Mouse (Mus musculus) kidney, adult 2 months (tissue): ENCODE data around the gene Phactr1.

Experiments used
- CTCF ChIP-seq: fragments of 200-500 bp; conservative IDR thresholded peaks from 2 replicates; pipeline ENCODE4 v1.5.1; 2011; ENCODE audit warnings: low read depth, mild to moderate bottlenecking, control low read depth, low read length, moderate library complexity, mixed read lengths; ENCODE audit not compliant: insufficient read depth, insufficient read length
- POLR2A ChIP-seq: fragments of 200-500 bp; IDR thresholded peaks from one replicate; pipeline ENCODE4 v1.6.1; 2011; ENCODE audit warnings: low read depth, low read length, control low read depth

DNA sequence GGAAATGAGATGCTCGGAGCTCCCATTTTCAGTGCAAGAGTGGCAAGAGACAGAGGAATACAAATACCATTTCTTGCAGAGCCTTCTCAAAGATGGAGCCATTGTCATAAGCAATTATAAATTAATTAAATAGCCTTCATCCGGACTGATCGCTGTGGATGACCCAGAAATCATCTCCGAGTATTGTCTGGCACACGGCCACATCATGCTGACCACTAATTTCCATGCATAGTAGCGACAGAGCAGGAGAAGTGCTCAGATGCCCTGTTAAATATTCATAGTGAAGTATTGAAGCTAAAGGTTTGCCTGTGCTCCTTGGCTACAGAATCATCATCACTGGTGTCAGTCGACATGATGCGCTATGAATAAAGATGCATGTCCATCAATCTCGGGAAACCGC is 213.6 kb downstream of the Phactr1 start:
- TF ChIP-seq CTCF = no peak
- TF ChIP-seq POLR2A = no peak
